10 mouse cellular contexts compared by ENCODE assay signal in genomic region chr6:120604020-120604958, GRCm38 (mm10).
DNase-seq lines count a peak whose midpoint lies in the region; ATAC-seq lines count a peak whose summit lies in the region.
"Had no signal": no experiment of that assay in that cellular context is flagged by ENCODE, and none has a peak within 500 bp of the region (broad histone marks: within the 10 kb centered on the region; RNA-seq: fewer than 3 reads in every experiment).

No protein-coding gene starts in this region.

- peak overlapping the region; percentile 38; the same call in 1 of the 2 replicates for H3K27ac ChIP-seq in neural tube, embryonic 13.5 days (replicated peaks)
- no peak overlapping the region for H3K27ac ChIP-seq in neural tube, embryonic 15.5 days (replicated peaks)
- peak overlapping the region; percentile 43; the same call in 1 of the 2 replicates for H3K27ac ChIP-seq in limb, embryonic 10.5 days
- no peak overlapping the region for H3K27ac ChIP-seq in stomach, embryonic 16.5 days (ENCODE audit: low read length)
- H3K27ac ChIP-seq: macrophage had no signal

- H3K4me1 ChIP-seq in neural tube, embryonic 13.5 days (replicated peaks) = no peaks in the 10 kb centered on the region; the same call in 1 of the 2 replicates
- no peaks in the 10 kb centered on the region for H3K4me1 ChIP-seq in neural tube, embryonic 15.5 days
- peaks cover 9% of the 10 kb centered on the region for H3K4me1 ChIP-seq in limb, embryonic 10.5 days
- H3K4me1 ChIP-seq in stomach, embryonic 16.5 days (ENCODE audit: control insufficient read depth, insufficient read depth, low read length) = no peaks in the 10 kb centered on the region

- H3K27me3 ChIP-seq in neural tube, embryonic 13.5 days = no peaks in the 10 kb centered on the region
- H3K27me3 ChIP-seq in neural tube, embryonic 15.5 days (replicated peaks) = no peaks in the 10 kb centered on the region
- no peaks in the 10 kb centered on the region for H3K27me3 ChIP-seq in limb, embryonic 10.5 days (ENCODE audit: low read depth, poor library complexity, severe bottlenecking)
- H3K27me3 ChIP-seq in stomach, embryonic 16.5 days (ENCODE audit: control insufficient read depth, insufficient read depth, low read length) = no peaks in the 10 kb centered on the region

- no peak overlapping the region for H3K4me3 ChIP-seq in neural tube, embryonic 13.5 days
- H3K4me3 ChIP-seq in neural tube, embryonic 15.5 days (replicated peaks) = no peak overlapping the region
- no peak overlapping the region for H3K4me3 ChIP-seq in limb, embryonic 10.5 days
- no peak overlapping the region for H3K4me3 ChIP-seq in stomach, embryonic 16.5 days (replicated peaks; ENCODE audit: low read length)

- no peak overlapping the region for H3K4me2 ChIP-seq in neural tube, embryonic 13.5 days
- H3K4me2 ChIP-seq in neural tube, embryonic 15.5 days = no peak overlapping the region
- H3K4me2 ChIP-seq in stomach, embryonic 16.5 days (ENCODE audit: low read depth, low read length) = no peak overlapping the region

- WGBS in neural tube, embryonic 13.5 days = 51% methylated on average over 6 of the region's 6 CpGs
- 57% methylated on average over 6 of the region's 6 CpGs for WGBS in neural tube, embryonic 15.5 days
- 47% methylated on average over 6 of the region's 6 CpGs for WGBS in limb, embryonic 10.5 days
- WGBS in stomach, embryonic 16.5 days = 47% methylated on average over 6 of the region's 6 CpGs

- H3K9ac ChIP-seq in neural tube, embryonic 13.5 days = no peak overlapping the region
- H3K9ac ChIP-seq in neural tube, embryonic 15.5 days (replicated peaks) = no peak overlapping the region
- no peak overlapping the region for H3K9ac ChIP-seq in stomach, embryonic 16.5 days (ENCODE audit: low read length)

- ATAC-seq in neural tube, embryonic 13.5 days (ENCODE audit: low read depth) = no peak
- no peak for ATAC-seq in neural tube, embryonic 15.5 days (ENCODE audit: low FRiP score)
- ATAC-seq in stomach, embryonic 16.5 days (ENCODE audit: insufficient read depth, low FRiP score) = 0 out of 2 replicates have a peak, but pooled peaks have one; percentile 25

- H3K9me3 ChIP-seq in neural tube, embryonic 13.5 days = no peaks in the 10 kb centered on the region
- no peaks in the 10 kb centered on the region for H3K9me3 ChIP-seq in neural tube, embryonic 15.5 days (replicated peaks)
- no peaks in the 10 kb centered on the region for H3K9me3 ChIP-seq in limb, embryonic 10.5 days (replicated peaks)
- peaks cover 3% of the 10 kb centered on the region; the same call in 1 of the 2 replicates for H3K9me3 ChIP-seq in stomach, embryonic 16.5 days (replicated peaks; ENCODE audit: control insufficient read depth, low read length)

- peak; percentile 52 for DNase-seq in adrenal gland, postnatal 14 days
- DNase-seq in adrenal gland, postnatal 4 days (ENCODE audit: low spot score in 2 of 2) = no peak
- no peak for DNase-seq in limb, embryonic 10.5 days (ENCODE audit: low spot score)
- no peak for DNase-seq in gastrocnemius, postnatal 10 days
- DNase-seq in cerebellum, postnatal 36 days = no peak
- DNase-seq: cerebellum, adult 18-20 months had no signal

- H3K36me3 ChIP-seq in neural tube, embryonic 13.5 days = no peaks in the 10 kb centered on the region
- no peaks in the 10 kb centered on the region for H3K36me3 ChIP-seq in neural tube, embryonic 15.5 days
- H3K36me3 ChIP-seq in limb, embryonic 10.5 days = no peaks in the 10 kb centered on the region
- no peaks in the 10 kb centered on the region for H3K36me3 ChIP-seq in stomach, embryonic 16.5 days (ENCODE audit: control insufficient read depth, insufficient read depth, low read length)

Comparison
In these comparisons a context has a peak if more than half of its experiments do, and no peak if none do; other contexts are left out.
1. H3K27ac ChIP-seq: peak in neural tube, embryonic 13.5 days (single experiment) and limb, embryonic 10.5 days (single experiment); none in neural tube, embryonic 15.5 days (single experiment) and stomach, embryonic 16.5 days (single experiment).